Mouse (Mus musculus): ENCODE measurements around the gene Dnajb2.
A peak's percentile ranks its signal among the peaks of the same experiment; 100 is the strongest.
"Not testable (repeated sequence)": the region's sequence is repeated elsewhere in the genome, so short reads cannot be mapped to it uniquely, and the experiment has no call there.

The Dnajb2 gene

GRCm38 (mm10) chr1:75219078-75219477 lies 17.1 kb upstream of the Dnajb2 start:
- peak; percentile 81 for DNase-seq (ENCODE audit: low spot score)

GRCm38 (mm10) chr1:75219531-75219930 lies 16.7 kb upstream of the Dnajb2 start, which contains the start of gene Tuba4a:
TSS of gene Tuba4a (minus strand) at chr1:75219865.
- peak; percentile 47 for DNase-seq (ENCODE audit: low spot score)

- no peak for DNase-seq (ENCODE audit: low spot score)
Observed at GRCm38 (mm10) chr1:75221538-75221937, 14.7 kb upstream of the Dnajb2 start.

GRCm38 (mm10) chr1:75222926-75223325 lies 13.3 kb upstream of the Dnajb2 start:
- no peak for DNase-seq (ENCODE audit: low spot score)

- DNase-seq (ENCODE audit: low spot score) = no peak
Observed at GRCm38 (mm10) chr1:75223532-75223931, 12.7 kb upstream of the Dnajb2 start.

- DNase-seq (ENCODE audit: low spot score) = no peak
Observed at GRCm38 (mm10) chr1:75225473-75225872, 10.7 kb upstream of the Dnajb2 start.

- no peak for DNase-seq (ENCODE audit: low spot score)
Observed at GRCm38 (mm10) chr1:75226138-75226537, 10.1 kb upstream of the Dnajb2 start.

- DNase-seq (ENCODE audit: low spot score) = no peak
Observed at GRCm38 (mm10) chr1:75227653-75228052, 8.6 kb upstream of the Dnajb2 start.

GRCm38 (mm10) chr1:75229158-75229557 lies 7.0 kb upstream of the Dnajb2 start:
- no peak for DNase-seq (ENCODE audit: low spot score)

GRCm38 (mm10) chr1:75230335-75230994 lies 5.7 kb upstream of the Dnajb2 start:
- DNase-seq (ENCODE audit: low spot score) = no peak

GRCm38 (mm10) chr1:75231224-75231623 lies 5.0 kb upstream of the Dnajb2 start:
- no peak for DNase-seq (ENCODE audit: low spot score)

GRCm38 (mm10) chr1:75231664-75232152 lies 4.5 kb upstream of the Dnajb2 start, which contains the start of gene A630095N17Rik:
TSS of gene A630095N17Rik (minus strand) at chr1:75232102.
- DNase-seq (ENCODE audit: low spot score) = no peak

GRCm38 (mm10) chr1:75232489-75232888 lies 3.7 kb upstream of the Dnajb2 start:
- not testable (repeated sequence) for DNase-seq (ENCODE audit: low spot score)

GRCm38 (mm10) chr1:75234606-75235005 lies 1.6 kb upstream of the Dnajb2 start:
- DNase-seq (ENCODE audit: low spot score) = peak; percentile 77

- DNase-seq (ENCODE audit: low spot score) = no peak
Observed at GRCm38 (mm10) chr1:75239591-75239990, 3.4 kb downstream of the Dnajb2 start.

- no peak for DNase-seq (ENCODE audit: low spot score)
Observed at GRCm38 (mm10) chr1:75243411-75243810, 7.2 kb downstream of the Dnajb2 start.

GRCm38 (mm10) chr1:75244175-75244826 lies 8.1 kb downstream of the Dnajb2 start:
- DNase-seq (ENCODE audit: low spot score) = no peak

GRCm38 (mm10) chr1:75244836-75245235 lies 8.6 kb downstream of the Dnajb2 start:
- peak; percentile 75 for DNase-seq (ENCODE audit: low spot score)

- no peak for DNase-seq (ENCODE audit: low spot score)
Observed at GRCm38 (mm10) chr1:75247071-75247930, 11.1 kb downstream of the Dnajb2 start.

GRCm38 (mm10) chr1:75248041-75248772 lies 12.0 kb downstream of the Dnajb2 start:
- DNase-seq (ENCODE audit: low spot score) = no peak

- DNase-seq (ENCODE audit: low spot score) = no peak
Observed at GRCm38 (mm10) chr1:75250498-75250897, 14.3 kb downstream of the Dnajb2 start.

Measured in embryo, embryonic 10 days (tissue).